Mouse (Mus musculus): ENCODE data around the gene Rbl1. TPM values are rescaled to one million over a fixed set of nuclear protein-coding genes. Genes with fewer than 3 reads are reported as not detected.

Rbl1 gene
- total RNA-seq, 2 experiments from 2014 or later: 5.7 to 5.9 TPM

Other genes starting within 250 kb of the Rbl1 start
- 10 to 100 TPM; 59.8 to 64.1 TPM for gene Ndrg3, start 212.5 kb downstream of the Rbl1 start, total RNA-seq (2021)
- gene Dsn1, start 197.4 kb downstream of the Rbl1 start, total RNA-seq (2021): 1 to 10 TPM; 4.4 to 7.2 TPM
- gene Soga1, start 125.3 kb downstream of the Rbl1 start, total RNA-seq (2021): 10 to 100 TPM; 36.3 to 38.7 TPM
- gene Tldc2, start 117.5 kb downstream of the Rbl1 start, total RNA-seq (2021): not detected
- gene Samhd1, start 69.3 kb downstream of the Rbl1 start, total RNA-seq (2021): 10 to 100 TPM; 22.5 to 25.4 TPM
- 100 to 1,000 TPM; 276 to 279 TPM for gene Rpn2, start 74.5 kb upstream of the Rbl1 start, total RNA-seq (2021)
- under 1 TPM; 0.26 to 0.43 TPM for gene Mroh8, start 75.0 kb upstream of the Rbl1 start, total RNA-seq (2021)
- not detected for gene Ghrh, start 143.0 kb upstream of the Rbl1 start, total RNA-seq (2021)
- 10 to 100 TPM; 31.6 to 34.1 TPM for gene Manbal, start 163.1 kb upstream of the Rbl1 start, total RNA-seq (2021)
- 10 to 100 TPM; 17.7 to 18.0 TPM for gene Src, start 213.9 kb upstream of the Rbl1 start, total RNA-seq (2021)

All from adrenal gland, postnatal 36 days (tissue).